Mouse (Mus musculus): ENCODE measurements around the gene Sertad2. TPM values are rescaled to one million over a fixed set of nuclear protein-coding genes. Genes with fewer than 3 reads are reported as not detected.

Gene Sertad2
- polyA plus RNA-seq, 1 experiment = 24.2 TPM

GRCm38 (mm10) chr11:20561323-20562002, 18.4 kb downstream of the Sertad2 start:
- no peak for TF ChIP-seq GATA1 (IDR thresholded peaks at IDR 0.05; ENCODE audit: low read length)

GRCm38 (mm10) chr11:20565057-20565456, 22.0 kb downstream of the Sertad2 start:
- no peak for TF ChIP-seq GATA1 (IDR thresholded peaks at IDR 0.05; ENCODE audit: low read length)

- no peak for TF ChIP-seq GATA1 (IDR thresholded peaks at IDR 0.05; ENCODE audit: low read length)
Observed at GRCm38 (mm10) chr11:20571702-20572413, 28.8 kb downstream of the Sertad2 start.

GRCm38 (mm10) chr11:20576046-20576635, 33.1 kb downstream of the Sertad2 start:
- no peak for TF ChIP-seq GATA1 (IDR thresholded peaks at IDR 0.05; ENCODE audit: low read length)

GRCm38 (mm10) chr11:20582758-20583157, 39.7 kb downstream of the Sertad2 start:
- no peak for TF ChIP-seq GATA1 (IDR thresholded peaks at IDR 0.05; ENCODE audit: low read length)

- no peak for TF ChIP-seq GATA1 (IDR thresholded peaks at IDR 0.05; ENCODE audit: low read length)
Observed at GRCm38 (mm10) chr11:20585297-20585696, 42.2 kb downstream of the Sertad2 start.

- no peak for TF ChIP-seq GATA1 (IDR thresholded peaks at IDR 0.05; ENCODE audit: low read length)
Observed at GRCm38 (mm10) chr11:20586180-20586579, 43.1 kb downstream of the Sertad2 start.

- TF ChIP-seq GATA1 (IDR thresholded peaks at IDR 0.05; ENCODE audit: low read length) = no peak
Observed at GRCm38 (mm10) chr11:20589393-20589792, 46.3 kb downstream of the Sertad2 start.

GRCm38 (mm10) chr11:20592010-20592409, 49.0 kb downstream of the Sertad2 start:
- no peak for TF ChIP-seq GATA1 (IDR thresholded peaks at IDR 0.05; ENCODE audit: low read length)

- TF ChIP-seq GATA1 (IDR thresholded peaks at IDR 0.05; ENCODE audit: low read length) = no peak
Observed at GRCm38 (mm10) chr11:20594229-20595201, 51.5 kb downstream of the Sertad2 start.

- TF ChIP-seq GATA1 (IDR thresholded peaks at IDR 0.05; ENCODE audit: low read length) = no peak
Observed at GRCm38 (mm10) chr11:20603066-20603812, 60.2 kb downstream of the Sertad2 start.

- no peak for TF ChIP-seq GATA1 (IDR thresholded peaks at IDR 0.05; ENCODE audit: low read length)
Observed at GRCm38 (mm10) chr11:20604119-20604518, 61.1 kb downstream of the Sertad2 start.

GRCm38 (mm10) chr11:20605613-20606012, 62.6 kb downstream of the Sertad2 start:
- no peak for TF ChIP-seq GATA1 (IDR thresholded peaks at IDR 0.05; ENCODE audit: low read length)

GRCm38 (mm10) chr11:20608442-20608841, 65.4 kb downstream of the Sertad2 start:
- TF ChIP-seq GATA1 (IDR thresholded peaks at IDR 0.05; ENCODE audit: low read length) = no peak

- TF ChIP-seq GATA1 (IDR thresholded peaks at IDR 0.05; ENCODE audit: low read length) = no peak
Observed at GRCm38 (mm10) chr11:20613223-20613622, 70.2 kb downstream of the Sertad2 start.
